Mouse (Mus musculus) stomach, postnatal 0 days (tissue): Measurements from ENCODE around the gene Acot7. TPM values are rescaled to one million over a fixed set of nuclear protein-coding genes. Genes with fewer than 3 reads are reported as not detected.

Source experiments
- ATAC-seq: fragments of 200-750 bp; cut with Nextera tagmentation; 2 replicates; pipeline ENCODE4 v1.8.0; 2017; ENCODE audit not compliant: low FRiP score, low TSS enrichment
- DNase-seq: peaks from one replicate; pipeline ENCODE4 v3.0.0-alpha.2; 2016; ENCODE audit warnings: low spot score
- H3K27ac ChIP-seq: fragments of 300-500 bp; sonication (generic); replicated peaks from 2 replicates; pipeline ENCODE4 v1.5.1; 2014; ENCODE audit warnings: mild to moderate bottlenecking, control low read depth
- H3K27me3 ChIP-seq: fragments of 300-500 bp; sonication (generic); 2 replicates; pipeline ENCODE4 v1.6.1; 2014; ENCODE audit warnings: low read length; ENCODE audit not compliant: control insufficient read depth, insufficient read depth
- H3K36me3 ChIP-seq: fragments of 300-500 bp; sonication (generic); 2 replicates; pipeline ENCODE4 v1.6.1; 2014; ENCODE audit warnings: low read length, mixed read lengths; ENCODE audit not compliant: control insufficient read depth, insufficient read depth
- H3K4me1 ChIP-seq: fragments of 300-500 bp; sonication (generic); replicated peaks from 2 replicates; pipeline ENCODE4 v1.6.1; 2014; ENCODE audit warnings: antibody characterized with exemption; ENCODE audit not compliant: control insufficient read depth, insufficient read depth
- H3K4me2 ChIP-seq: fragments of 300-500 bp; sonication (generic); replicated peaks from 2 replicates; pipeline ENCODE4 v1.6.1; 2014; ENCODE audit warnings: low read depth, mild to moderate bottlenecking, control low read depth, moderate library complexity
- H3K4me3 ChIP-seq: fragments of 300-500 bp; sonication (generic); 2 replicates; pipeline ENCODE4 v1.5.1; 2014; ENCODE audit warnings: low read depth, low read length, control low read depth
- H3K9ac ChIP-seq: fragments of 300-500 bp; sonication (generic); 2 replicates; pipeline ENCODE4 v1.6.1; 2014; ENCODE audit warnings: mild to moderate bottlenecking, low read length, control low read depth, mixed read lengths
- H3K9me3 ChIP-seq: fragments of 300-500 bp; sonication (generic); 2 replicates; pipeline ENCODE4 v1.6.1; 2016; ENCODE audit warnings: low read length; ENCODE audit not compliant: control insufficient read depth
- CTCF ChIP-seq: IDR thresholded peaks from 2 replicates; pipeline ENCODE4 v1.5.1; 2016; ENCODE audit warnings: antibody characterized with exemption, low read depth, mild to moderate bottlenecking, moderate library complexity
- EP300 ChIP-seq: optimal IDR thresholded peaks from 2 replicates; pipeline ENCODE3; 2016; ENCODE audit warnings: antibody characterized with exemption
- WGBS: fragments of 180-500 bp; shearing (Covaris S2); extraction: QIAGEN DNeasy Blood & Tissue Kit; methylation state at CpG from one replicate; pipeline ENCODE4 v1.1.7; 2014; 5-methylcytosine and 5-hydroxymethylcytosine counted together
- polyA plus RNA-seq: library from polyadenylated mRNA; unstranded; fragments of >200 nt; fragmentation: Nextera tagmentation; extraction: Ambion mirVana; gene quantifications from 2 replicates; pipeline ENCODE4 v1.2.1, GENCODE M21; 2015

Gene Acot7
- polyA plus RNA-seq, 1 experiment from 2014 or later, result 55.0 TPM

DNA sequence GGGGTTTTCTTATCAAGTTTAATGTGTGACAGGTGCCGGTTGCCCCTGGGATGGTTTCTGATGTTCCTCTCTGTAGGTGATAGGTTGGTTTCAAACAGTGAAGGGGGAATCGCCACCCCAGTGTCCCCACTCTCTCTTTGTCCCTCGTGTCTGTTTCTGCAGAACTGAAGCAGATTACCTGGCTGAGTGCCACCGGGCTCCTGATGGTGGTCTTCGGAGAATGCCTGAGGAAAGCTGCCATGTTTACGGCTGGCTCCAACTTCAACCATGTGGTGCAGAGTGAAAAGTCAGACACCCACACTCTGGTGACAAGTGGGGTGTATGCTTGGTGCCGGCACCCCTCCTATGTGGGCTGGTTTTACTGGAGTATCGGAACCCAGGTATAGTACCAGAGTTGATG, 122.4 kb downstream of the Acot7 start:
- Histone ChIP-seq H3K27ac (no peak overlapping the region), H3K4me2 (no peak overlapping the region), H3K27me3 (no peaks in the 10 kb centered on the region), H3K4me3 (no peak overlapping the region), H3K36me3 (peaks cover 8% of the 10 kb centered on the region), H3K4me1 (peaks cover 5% of the 10 kb centered on the region; the same call in 1 of the 2 replicates), H3K9ac (no peak overlapping the region), H3K9me3 (no peaks in the 10 kb centered on the region)
- WGBS, result 92% methylated on average over 8 of the region's 8 CpGs
- ATAC-seq, result no peak
- no peak for TF ChIP-seq CTCF
- no peak for TF ChIP-seq EP300
- DNase-seq, result no peak

DNA sequence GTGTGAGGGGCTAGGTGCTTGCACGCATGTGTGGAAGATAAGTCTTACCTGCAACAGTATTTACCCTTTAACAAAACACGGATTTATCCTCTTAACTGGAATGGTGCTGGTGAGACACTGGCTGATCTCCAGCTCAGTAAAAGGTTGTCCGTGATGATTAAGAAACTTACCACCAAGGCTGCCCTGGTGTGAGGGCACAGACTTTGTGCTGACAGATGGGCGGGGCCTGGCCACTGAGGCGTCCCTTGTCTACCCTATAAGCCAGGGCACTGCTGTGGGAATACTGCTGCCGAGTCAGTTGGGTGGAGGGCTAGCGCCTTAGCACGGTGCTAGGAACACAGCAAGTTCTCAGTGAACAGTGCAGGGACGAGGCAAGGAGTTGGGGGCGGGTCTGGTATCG, 124.1 kb downstream of the Acot7 start:
- no peak for ATAC-seq
- no peak for DNase-seq
- 75% methylated on average over 11 of the region's 11 CpGs for WGBS
- H3K36me3 ChIP-seq, result peaks cover 8% of the 10 kb centered on the region
- H3K9me3 ChIP-seq, result no peaks in the 10 kb centered on the region
- no peak for TF ChIP-seq EP300
- no peak for TF ChIP-seq CTCF
- H3K4me2 ChIP-seq, result no peak overlapping the region
- no peak overlapping the region for H3K9ac ChIP-seq
- peaks cover 5% of the 10 kb centered on the region; the same call in 1 of the 2 replicates for H3K4me1 ChIP-seq
- H3K27ac ChIP-seq, result no peak overlapping the region
- H3K27me3 ChIP-seq, result no peaks in the 10 kb centered on the region
- H3K4me3 ChIP-seq, result no peak overlapping the region

DNA sequence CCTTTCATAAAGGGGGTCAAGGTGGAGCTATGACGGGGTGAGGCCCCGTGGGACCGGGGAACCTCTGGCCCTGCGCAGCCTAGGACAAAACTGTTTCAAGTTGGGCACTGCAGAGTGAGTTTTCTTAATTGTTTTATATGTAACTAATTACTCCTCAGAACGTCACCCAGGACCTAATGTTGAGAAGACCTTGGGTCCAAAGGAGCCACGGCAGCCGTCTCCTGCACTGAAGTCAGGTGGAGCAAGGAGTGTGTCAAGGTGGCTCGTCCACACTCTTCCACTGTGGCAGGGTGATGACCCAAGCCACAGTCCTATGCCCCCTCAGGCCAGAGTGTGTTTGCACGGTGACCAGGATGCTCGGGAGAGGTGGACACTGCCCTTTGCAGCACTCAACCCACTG, 125.2 kb downstream of the Acot7 start:
- Histone ChIP-seq H3K4me3 (no peak overlapping the region), H3K9me3 (no peaks in the 10 kb centered on the region), H3K36me3 (peaks cover 8% of the 10 kb centered on the region), H3K27me3 (no peaks in the 10 kb centered on the region), H3K4me1 (peaks cover 2% of the 10 kb centered on the region; the same call in 1 of the 2 replicates), H3K9ac (no peak overlapping the region), H3K4me2 (no peak overlapping the region), H3K27ac (no peak overlapping the region)
- TF ChIP-seq EP300 (no peak), CTCF (no peak)
- DNase-seq (no peak), ATAC-seq (no peak)
- WGBS, result 92% methylated on average over 10 of the region's 10 CpGs

DNA sequence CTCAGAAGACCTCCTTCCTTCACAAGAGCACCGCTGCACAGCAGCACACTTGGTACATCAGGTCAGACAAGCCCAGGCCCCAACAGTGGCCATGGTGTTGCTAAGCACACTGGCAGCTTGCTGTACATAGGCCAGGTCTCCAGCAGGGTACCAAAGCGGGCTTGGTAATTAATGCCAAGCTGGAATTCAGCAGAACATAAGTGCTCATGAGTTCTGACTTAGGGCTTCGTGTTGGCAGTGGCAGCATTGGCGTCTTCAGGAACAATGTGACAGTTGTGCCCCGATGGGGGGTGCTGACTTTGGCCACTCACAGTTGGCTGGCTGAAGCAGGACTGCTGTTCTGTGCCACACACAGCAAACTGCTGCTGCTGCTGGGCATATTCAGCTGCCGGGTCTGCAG, 126.8 kb downstream of the Acot7 start:
- no peak for DNase-seq
- no peak overlapping the region for H3K27ac ChIP-seq
- TF ChIP-seq EP300, result no peak
- no peak for TF ChIP-seq CTCF
- WGBS, result 89% methylated on average over 6 of the region's 6 CpGs
- H3K4me1 ChIP-seq, result no peaks in the 10 kb centered on the region
- H3K27me3 ChIP-seq, result no peaks in the 10 kb centered on the region
- no peak for ATAC-seq
- H3K36me3 ChIP-seq, result peaks cover 12% of the 10 kb centered on the region
- no peak overlapping the region for H3K4me3 ChIP-seq
- no peak overlapping the region for H3K9ac ChIP-seq
- no peak overlapping the region for H3K4me2 ChIP-seq
- no peaks in the 10 kb centered on the region for H3K9me3 ChIP-seq

DNA sequence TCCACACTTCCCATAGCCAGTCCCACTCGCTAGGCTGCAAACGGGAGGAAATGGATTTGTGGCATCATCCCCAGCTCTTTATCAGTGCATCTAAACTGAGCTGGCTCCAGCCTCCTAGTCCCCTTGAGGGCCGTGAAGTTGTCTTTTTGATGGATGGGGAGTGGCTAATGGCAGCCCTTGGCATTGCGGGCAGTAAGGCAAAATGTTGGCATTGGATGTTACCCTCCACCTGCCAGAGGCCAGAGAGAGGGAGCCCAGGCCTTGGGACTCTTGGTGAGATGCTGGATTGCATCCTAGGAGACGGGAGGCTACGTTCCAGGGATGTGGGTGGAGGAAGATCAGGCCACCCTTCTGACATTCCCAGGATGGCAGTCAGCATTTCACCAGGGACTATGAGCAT, 128.1 kb downstream of the Acot7 start:
- ATAC-seq (no peak), DNase-seq (no peak)
- Histone ChIP-seq H3K9me3 (no peaks in the 10 kb centered on the region), H3K9ac (no peak overlapping the region), H3K4me3 (no peak overlapping the region), H3K36me3 (peaks cover 7% of the 10 kb centered on the region; the same call in 1 of the 2 replicates), H3K4me2 (no peak overlapping the region), H3K4me1 (no peaks in the 10 kb centered on the region), H3K27ac (no peak overlapping the region), H3K27me3 (no peaks in the 10 kb centered on the region)
- WGBS, result 73% methylated on average over 6 of the region's 6 CpGs
- no peak for TF ChIP-seq CTCF
- TF ChIP-seq EP300, result no peak

DNA sequence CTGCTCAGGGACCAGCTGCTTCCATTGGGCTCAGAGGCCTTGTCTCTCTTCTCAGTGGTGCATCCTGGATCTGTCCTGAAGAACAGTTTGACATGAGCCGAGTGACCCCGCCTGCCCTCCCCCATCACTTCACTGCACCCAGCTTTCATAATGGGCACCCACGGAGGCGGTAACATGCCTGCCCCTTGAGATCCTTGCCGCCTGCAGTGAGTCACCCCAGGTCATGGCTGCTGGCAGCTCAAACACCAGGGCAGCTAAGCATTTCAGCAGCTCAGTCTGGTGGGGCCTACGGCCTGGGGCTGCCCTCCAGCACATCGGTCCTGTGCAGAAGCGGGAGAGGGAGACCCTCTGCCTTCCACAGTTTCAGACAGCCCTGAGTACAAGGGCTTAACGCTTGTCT, 129.6 kb downstream of the Acot7 start:
- H3K9ac ChIP-seq, result no peak overlapping the region
- no peak overlapping the region for H3K27ac ChIP-seq
- H3K4me1 ChIP-seq, result no peaks in the 10 kb centered on the region
- peaks cover 7% of the 10 kb centered on the region; the same call in 1 of the 2 replicates for H3K36me3 ChIP-seq
- TF ChIP-seq EP300, result no peak
- no peak for TF ChIP-seq CTCF
- no peak for DNase-seq
- H3K9me3 ChIP-seq, result no peaks in the 10 kb centered on the region
- no peak overlapping the region for H3K4me2 ChIP-seq
- WGBS, result 82% methylated on average over 9 of the region's 9 CpGs
- no peak overlapping the region for H3K4me3 ChIP-seq
- no peak for ATAC-seq
- H3K27me3 ChIP-seq, result peaks cover 3% of the 10 kb centered on the region; the same call in 1 of the 2 replicates
